Mouse (Mus musculus) myocyte (in vitro differentiated cells): ENCODE data around the gene Tomm40l.

ENCODE experiments used
- CEBPB ChIP-seq: IDR thresholded peaks from 2 replicates; pipeline ENCODE4 v1.6.1; 2011; ENCODE audit warnings: mild to moderate bottlenecking, moderate library complexity; ENCODE audit not compliant: poor library complexity, insufficient read depth, severe bottlenecking
- E2F4 ChIP-seq: IDR thresholded peaks from one replicate; pipeline ENCODE4 v1.6.1; 2011; ENCODE audit warnings: mild to moderate bottlenecking, control low read depth, moderate library complexity; ENCODE audit not compliant: insufficient read depth
- MAX ChIP-seq: IDR thresholded peaks from one replicate; pipeline ENCODE4 v1.6.1; 2011; ENCODE audit warnings: low read depth, mild to moderate bottlenecking, control low read depth
- MYOD1 ChIP-seq, 3 experiments: IDR thresholded peaks; one replicate each; pipeline ENCODE4 v1.6.1; 2011; ENCODE audit warnings: control low read depth in 2 of 3, low read depth in 2 of 3, mild to moderate bottlenecking in 2 of 3, moderate library complexity in 1 of 3; ENCODE audit not compliant: insufficient read length in 2 of 3, control insufficient read depth in 1 of 3
- MYOG ChIP-seq, 3 experiments: IDR thresholded peaks; one replicate each; pipeline ENCODE4 v1.6.1; 2011; ENCODE audit warnings: control low read depth in 2 of 3, low read depth in 2 of 3, mild to moderate bottlenecking in 2 of 3; ENCODE audit not compliant: insufficient read length in 2 of 3, control insufficient read depth in 1 of 3, insufficient read depth in 1 of 3
- POLR2A ChIP-seq: IDR thresholded peaks from one replicate; pipeline ENCODE4 v1.6.1; 2011; ENCODE audit warnings: low read depth, mild to moderate bottlenecking, control low read depth, moderate library complexity; ENCODE audit not compliant: insufficient read length
- POLR2AphosphoS2 ChIP-seq: IDR thresholded peaks from one replicate; pipeline ENCODE4 v1.6.1; 2011; ENCODE audit warnings: low read depth, control low read depth; ENCODE audit not compliant: insufficient read length
- REST ChIP-seq: IDR thresholded peaks from one replicate; pipeline ENCODE4 v1.6.1; 2011; ENCODE audit warnings: mild to moderate bottlenecking, control low read depth, moderate library complexity; ENCODE audit not compliant: insufficient read depth, insufficient read length
- TCF12 ChIP-seq: IDR thresholded peaks from one replicate; pipeline ENCODE4 v1.6.1; 2011; ENCODE audit warnings: mild to moderate bottlenecking, control low read depth; ENCODE audit not compliant: poor library complexity, insufficient read depth, severe bottlenecking
- TCF3 ChIP-seq: IDR thresholded peaks from one replicate; pipeline ENCODE4 v1.6.1; 2011; ENCODE audit warnings: low read depth, control low read depth; ENCODE audit not compliant: insufficient read length
- USF1 ChIP-seq: IDR thresholded peaks from one replicate; pipeline ENCODE4 v1.6.1; 2011; ENCODE audit warnings: low read depth, mild to moderate bottlenecking, control low read depth, moderate library complexity

- TF ChIP-seq POLR2A (no peak), POLR2AphosphoS2 (no peak), USF1 (no peak), MYOD1 (IDR thresholded peaks at IDR 0.05; ENCODE audit: control insufficient read depth in 1 of 3, insufficient read length in 2 of 3, low read depth in 2 of 3) (no peak), MYOG (IDR thresholded peaks at IDR 0.05; ENCODE audit: control insufficient read depth in 1 of 3, insufficient read depth in 1 of 3, insufficient read length in 2 of 3, low read depth in 2 of 3) (no peak), TCF3 (no peak), TCF12 (no peak), REST (no peak), E2F4 (no peak), MAX (no peak), CEBPB (no peak)
These were observed 30.1 kb upstream of the Tomm40l start for GRCm38 (mm10) chr1:171252415-171252814.
